Mouse (Mus musculus) yolk sac, embryonic 10.5 days (tissue): ENCODE results near the gene Tmem62.
A peak's percentile ranks its signal among the peaks of the same experiment; 100 is the strongest.
"Not testable (repeated sequence)": the region's sequence is repeated elsewhere in the genome, so short reads cannot be mapped to it uniquely, and the experiment has no call there.

Experiments
- DNase-seq: peaks from one replicate; pipeline ENCODE4 v3.0.0-alpha.2; 2017; ENCODE audit warnings: low spot score

The Tmem62 gene

GRCm38 (mm10) chr2:120976990-120977925 is at the start of gene Tmem62:
Gene Tmem62, plus strand, starts transcription at chr2:120977017.
- peak; percentile 79 for DNase-seq

- DNase-seq, result no peak
Observed at GRCm38 (mm10) chr2:120933038-120933437, 43.8 kb upstream of the Tmem62 start.

DNA sequence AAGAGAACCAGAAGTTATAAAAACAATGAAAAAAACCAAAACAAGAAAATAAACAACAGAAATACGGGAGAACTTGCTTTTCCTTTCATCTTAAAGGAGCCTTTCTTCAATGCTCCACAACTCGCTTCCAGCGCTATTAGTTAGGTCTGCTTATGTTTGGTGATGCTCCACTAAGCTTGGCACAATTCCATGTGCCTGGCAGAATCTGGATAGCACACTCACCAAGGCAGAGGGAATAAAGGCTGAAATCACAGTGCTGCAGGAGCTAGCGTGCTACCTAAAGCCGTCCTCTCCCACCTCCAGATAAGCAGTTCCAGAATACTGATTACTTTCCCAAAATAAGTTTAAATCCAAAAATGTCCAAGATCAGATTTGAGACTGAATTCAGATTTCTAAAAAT is 25.6 kb upstream of the Tmem62 start:
- no peak for DNase-seq

DNA sequence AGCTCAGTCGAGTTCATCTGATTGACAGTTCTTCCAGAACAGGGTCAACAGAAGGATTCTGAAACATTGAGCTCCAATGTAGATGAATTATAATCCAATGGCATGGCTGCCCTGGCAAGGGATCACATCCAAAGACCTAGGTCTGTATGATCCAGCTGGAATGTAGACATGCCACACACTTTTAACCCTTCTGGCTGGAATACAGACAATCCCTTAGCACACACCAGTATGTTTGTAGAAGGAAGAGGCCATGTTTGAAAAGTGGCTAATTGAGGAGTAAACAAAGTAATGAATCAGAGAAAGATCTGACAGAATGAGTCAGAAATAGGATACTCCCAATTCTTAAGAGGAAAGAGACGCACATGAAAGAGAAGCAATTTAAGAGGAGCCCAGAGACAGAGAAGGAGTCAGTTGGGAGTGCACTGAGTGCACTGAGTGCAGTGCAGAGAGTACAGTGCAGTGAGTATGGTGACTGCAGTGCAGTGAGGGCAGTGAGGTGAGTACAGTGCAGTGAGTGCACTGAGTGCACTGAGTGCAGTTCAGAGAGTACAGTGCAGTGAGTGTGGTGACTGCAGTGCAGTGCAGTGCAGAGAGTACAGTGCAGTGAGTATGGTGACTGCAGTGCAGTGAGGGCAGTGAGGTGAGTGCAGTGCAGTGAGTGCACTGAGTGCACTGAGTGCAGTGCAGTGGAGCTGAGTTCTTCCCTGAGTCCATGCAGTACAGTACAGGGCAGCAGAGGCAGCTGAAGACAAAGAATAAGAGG is 24.5 kb upstream of the Tmem62 start:
- DNase-seq, result no peak

- DNase-seq, result no peak
Observed at GRCm38 (mm10) chr2:120959363-120959762, 17.5 kb upstream of the Tmem62 start.

- no peak for DNase-seq
Observed at GRCm38 (mm10) chr2:120959827-120960226, 17.0 kb upstream of the Tmem62 start.

DNA sequence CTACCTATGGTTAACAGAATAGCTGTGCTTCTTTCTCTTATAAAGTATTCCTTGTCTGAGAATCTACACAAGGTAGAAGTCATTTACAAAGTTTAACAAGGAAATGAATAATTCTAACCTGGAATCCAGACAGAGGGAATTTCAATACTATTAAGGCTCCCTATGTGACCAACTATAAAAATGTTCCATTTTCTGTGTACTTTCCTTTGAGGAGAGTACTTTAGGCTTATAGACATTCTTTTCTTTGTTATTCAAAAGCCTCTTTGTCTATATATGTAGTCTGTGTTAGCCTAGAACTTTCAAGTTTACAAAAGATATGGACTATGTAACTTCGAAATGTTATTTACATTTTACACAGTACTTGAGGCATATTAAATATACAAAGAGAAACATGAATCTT is 16.6 kb upstream of the Tmem62 start:
- no peak for DNase-seq

DNA sequence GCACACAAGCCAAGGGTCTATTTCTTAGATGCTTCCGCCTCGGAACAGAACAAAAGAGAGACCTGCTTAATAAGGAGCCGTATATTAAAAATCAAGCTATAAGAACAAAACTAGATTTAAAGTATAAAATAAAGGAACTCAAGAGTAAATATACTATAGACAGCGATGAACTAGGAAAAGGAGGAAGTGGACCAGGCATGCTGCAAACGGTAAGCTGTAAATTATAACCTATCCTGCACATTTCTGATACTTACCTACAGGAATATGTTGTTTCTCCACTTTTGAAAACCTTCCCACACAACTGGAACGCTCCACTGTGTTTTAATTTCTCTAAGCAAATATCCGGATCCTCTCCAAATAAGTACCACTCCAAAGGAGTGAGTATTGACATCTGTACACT is 13.7 kb upstream of the Tmem62 start:
- DNase-seq, result no peak

- no peak for DNase-seq
Observed at GRCm38 (mm10) chr2:120965486-120965885, 11.3 kb upstream of the Tmem62 start.

GRCm38 (mm10) chr2:120970045-120970539 is 6.7 kb upstream of the Tmem62 start:
- no peak for DNase-seq

DNA sequence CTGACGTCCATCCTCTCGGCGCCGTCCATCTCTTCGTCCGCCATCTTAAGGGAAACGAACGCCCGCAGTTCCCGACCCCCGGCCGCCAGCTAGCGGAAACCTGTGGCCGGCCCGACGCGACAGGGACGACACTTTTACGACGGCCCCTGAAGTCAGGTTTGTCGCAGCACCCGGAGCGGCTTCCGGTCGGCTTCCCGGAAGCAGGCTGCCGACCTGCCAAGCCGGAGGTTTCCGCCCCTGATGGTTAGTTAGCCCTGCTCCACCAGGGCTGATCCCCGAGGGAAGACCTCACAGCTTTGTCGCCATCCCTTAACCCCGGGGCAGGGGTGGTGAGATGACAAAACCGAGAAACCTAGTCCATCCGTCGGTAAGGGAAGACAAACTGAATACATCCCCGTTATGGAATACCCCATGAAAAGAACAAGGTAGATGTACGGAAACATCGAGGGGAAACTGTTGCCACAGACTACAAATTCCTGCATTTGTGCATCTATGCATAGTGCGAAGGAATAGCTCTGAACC is 6.2 kb upstream of the Tmem62 start, which contains the start of gene Ubr1:
Gene Ubr1 (minus strand): TSS at position 157 of the 522 bp plus-strand sequence.
- peak; percentile 87 for DNase-seq

DNA sequence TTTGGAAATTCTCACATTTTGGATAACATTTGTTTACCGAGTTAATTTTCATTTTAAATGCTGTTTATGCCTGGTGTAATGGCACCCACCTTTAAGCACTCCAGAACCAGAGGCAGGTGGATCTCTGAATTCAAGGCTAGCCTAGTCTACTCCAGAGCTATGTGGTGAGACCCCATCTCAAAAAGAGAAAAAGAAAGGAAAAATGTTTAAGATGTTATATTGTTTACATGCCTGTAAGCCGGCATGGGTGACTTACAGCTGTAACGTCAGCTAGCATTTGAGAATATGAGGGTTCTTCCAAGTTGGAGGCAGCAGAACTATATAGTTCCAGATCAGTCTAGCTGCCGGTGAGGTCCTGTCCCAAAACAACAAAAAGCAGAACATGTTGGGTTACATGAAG is 5.1 kb upstream of the Tmem62 start:
- DNase-seq, result no peak

GRCm38 (mm10) chr2:120972257-120972656 is 4.6 kb upstream of the Tmem62 start:
- DNase-seq, result not testable (repeated sequence)

- peak; percentile 20 for DNase-seq
Observed at GRCm38 (mm10) chr2:120972964-120973363, 3.9 kb upstream of the Tmem62 start.

DNA sequence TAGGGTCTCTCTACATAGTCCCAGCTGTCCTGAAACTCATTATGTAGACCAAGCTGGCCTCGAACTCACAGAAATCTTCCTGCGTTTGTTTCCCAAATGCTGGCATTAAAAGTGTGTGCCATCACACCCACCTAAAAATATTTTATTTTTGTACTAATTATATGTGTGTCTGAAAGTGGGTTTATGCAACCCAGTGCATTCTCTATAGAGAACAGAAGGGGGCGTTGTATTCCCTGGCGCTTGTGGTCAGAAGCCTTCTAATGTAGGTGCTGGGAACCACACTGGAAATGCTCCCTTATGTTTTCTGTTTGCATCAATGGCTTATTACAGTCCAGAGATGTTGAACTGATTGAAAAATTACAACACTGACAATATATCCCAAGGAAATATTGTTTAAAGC is 509 bp upstream of the Tmem62 start:
- DNase-seq, result no peak

DNA sequence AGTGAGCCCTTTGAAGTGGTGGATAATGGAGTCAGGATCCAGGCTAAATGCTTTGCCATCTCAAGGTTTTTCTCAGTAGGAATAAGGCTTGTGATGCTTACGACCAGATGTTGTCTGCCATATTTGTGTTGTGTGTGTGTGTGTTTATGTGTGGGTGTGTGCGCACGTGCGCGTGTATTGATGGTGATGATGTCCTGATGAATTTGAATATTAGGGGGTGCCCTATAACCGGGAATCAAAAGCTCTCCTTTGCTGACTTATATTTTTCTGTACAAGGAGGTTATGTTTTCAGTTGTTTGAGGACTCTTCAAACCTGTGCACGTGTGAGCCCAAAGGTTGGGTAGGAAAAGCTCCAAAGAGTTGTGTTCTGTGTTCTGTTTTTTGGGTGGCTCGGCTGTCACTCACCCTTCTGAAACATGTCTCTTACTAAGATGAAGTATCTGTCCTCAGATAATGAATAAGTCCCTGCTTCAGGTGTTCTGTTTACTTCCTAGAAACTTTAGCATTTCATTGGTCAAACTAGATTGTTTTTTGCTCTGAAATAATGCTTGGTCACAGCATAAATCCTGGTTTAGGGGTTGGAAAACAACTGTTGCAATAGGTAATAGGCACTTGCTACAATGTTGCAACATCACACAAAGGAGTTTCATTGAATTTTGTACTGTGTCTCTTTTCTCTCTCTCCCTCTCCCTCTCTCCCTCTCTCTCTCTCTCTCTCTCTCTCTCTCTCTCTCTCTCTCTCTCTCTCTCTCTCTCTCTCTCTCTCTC is 1.3 kb downstream of the Tmem62 start:
- no peak for DNase-seq

GRCm38 (mm10) chr2:120978693-120979037 is 1.8 kb downstream of the Tmem62 start:
- no peak for DNase-seq

DNA sequence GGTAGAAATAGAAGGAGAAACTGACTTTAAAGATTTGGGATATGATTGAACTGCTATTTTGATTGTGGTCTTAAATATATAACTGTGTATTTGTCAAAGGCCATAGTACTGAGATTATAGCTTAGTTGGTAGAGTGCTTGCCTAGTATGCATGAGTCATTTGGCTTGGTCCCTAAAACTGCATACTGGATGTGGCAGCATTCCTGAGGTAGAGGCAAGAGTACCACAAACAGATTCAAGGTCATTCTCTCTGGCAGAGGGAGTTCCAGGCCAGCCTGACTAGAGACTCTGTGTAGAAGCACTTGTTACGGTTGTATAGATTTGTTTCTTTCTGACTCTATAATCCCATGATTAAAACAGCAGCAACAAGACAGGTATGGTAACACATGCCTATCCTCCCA is 3.0 kb downstream of the Tmem62 start:
- no peak for DNase-seq

- no peak for DNase-seq
Observed at GRCm38 (mm10) chr2:120980861-120981260, 4.0 kb downstream of the Tmem62 start.

- no peak for DNase-seq
Observed at GRCm38 (mm10) chr2:120983611-120984010, 6.8 kb downstream of the Tmem62 start.

DNA sequence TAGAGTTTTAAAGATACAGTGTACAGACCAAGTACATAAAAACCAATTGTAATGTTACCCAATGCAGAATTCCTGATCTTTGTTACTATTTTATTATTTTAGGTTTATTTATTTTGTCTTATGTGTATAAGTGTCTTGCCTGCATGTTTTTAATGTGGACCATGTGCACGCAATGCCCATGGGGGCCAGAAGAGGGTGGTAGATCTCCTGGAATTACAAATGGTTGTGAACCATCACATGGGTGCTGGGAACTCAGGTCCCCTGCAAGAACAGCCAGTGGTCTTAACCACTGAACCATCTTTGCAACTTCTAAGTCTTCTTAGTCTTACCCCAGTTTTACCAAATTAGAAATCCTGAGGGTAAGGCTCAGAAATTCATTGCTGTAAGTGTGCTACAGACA is 8.4 kb downstream of the Tmem62 start:
- no peak for DNase-seq

- DNase-seq, result no peak
Observed at GRCm38 (mm10) chr2:120991196-120991595, 14.4 kb downstream of the Tmem62 start.
